Mouse (Mus musculus) telencephalon, adult 2 months (tissue): ENCODE measurements around the gene Zfp658.

Source experiments
- DNase-seq: peaks from one replicate; pipeline ENCODE4 v3.0.0-alpha.2; 2011; ENCODE audit warnings: low read depth, low spot score

Gene Zfp658

GRCm38 (mm10) chr7:43580526-43580925 lies 18.5 kb downstream of the Zfp658 start:
- DNase-seq: no peak

DNA sequence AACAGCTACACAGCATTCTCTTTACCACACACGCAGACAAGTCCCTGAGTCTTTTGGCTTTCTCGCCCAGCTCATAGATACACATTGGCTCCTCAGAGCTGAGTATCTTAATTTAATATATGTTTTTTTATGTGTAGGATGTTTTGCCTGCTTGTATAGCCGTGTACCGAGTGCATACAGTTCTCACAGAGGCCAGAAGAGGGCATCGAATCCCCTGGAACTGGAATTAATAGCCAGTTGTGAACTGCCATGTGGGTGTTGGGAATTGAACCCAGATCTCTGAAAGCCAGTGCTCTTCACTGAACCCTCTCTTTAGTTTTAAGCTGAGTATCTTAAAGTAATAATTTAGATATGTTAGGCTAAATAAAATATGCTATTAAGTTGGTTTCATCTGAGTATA lies 22.7 kb downstream of the Zfp658 start:
- no peak for DNase-seq

- DNase-seq: no peak
Observed at GRCm38 (mm10) chr7:43601884-43602283, 39.8 kb downstream of the Zfp658 start.

- DNase-seq: peak; percentile 61
Observed at GRCm38 (mm10) chr7:43606896-43607742, 45.1 kb downstream of the Zfp658 start, which contains the start of gene Zfp819. TSS of gene Zfp819 (plus strand) at chr7:43607169.

DNA sequence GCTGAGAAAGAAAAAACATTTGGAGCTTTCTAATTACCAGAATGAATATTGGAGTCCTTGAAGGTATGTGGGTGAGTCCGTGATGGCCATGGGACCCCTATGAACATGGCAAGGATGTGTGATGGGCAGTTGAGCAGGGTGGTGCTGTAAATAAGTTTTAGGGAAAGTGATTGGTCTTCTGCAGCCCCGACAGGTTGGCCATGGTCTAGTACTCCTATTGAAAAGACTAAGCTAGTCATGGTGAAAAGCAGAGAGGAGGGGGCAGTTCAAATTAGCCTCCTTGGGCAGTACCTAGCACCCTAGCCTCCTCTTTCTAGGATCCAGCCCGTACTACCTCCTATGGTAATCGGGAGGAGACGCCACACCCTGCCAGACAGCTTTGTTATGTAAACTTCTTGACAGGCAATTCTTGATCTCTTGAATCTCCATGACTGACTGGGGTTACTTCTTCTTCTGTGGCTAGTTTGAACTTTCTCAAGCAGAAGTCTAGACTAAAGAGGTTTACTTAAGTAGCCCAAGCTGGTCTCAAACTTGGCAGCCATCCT lies 45.8 kb downstream of the Zfp658 start:
- DNase-seq: no peak

- no peak for DNase-seq
Observed at GRCm38 (mm10) chr7:43608316-43608824, 46.3 kb downstream of the Zfp658 start.

DNA sequence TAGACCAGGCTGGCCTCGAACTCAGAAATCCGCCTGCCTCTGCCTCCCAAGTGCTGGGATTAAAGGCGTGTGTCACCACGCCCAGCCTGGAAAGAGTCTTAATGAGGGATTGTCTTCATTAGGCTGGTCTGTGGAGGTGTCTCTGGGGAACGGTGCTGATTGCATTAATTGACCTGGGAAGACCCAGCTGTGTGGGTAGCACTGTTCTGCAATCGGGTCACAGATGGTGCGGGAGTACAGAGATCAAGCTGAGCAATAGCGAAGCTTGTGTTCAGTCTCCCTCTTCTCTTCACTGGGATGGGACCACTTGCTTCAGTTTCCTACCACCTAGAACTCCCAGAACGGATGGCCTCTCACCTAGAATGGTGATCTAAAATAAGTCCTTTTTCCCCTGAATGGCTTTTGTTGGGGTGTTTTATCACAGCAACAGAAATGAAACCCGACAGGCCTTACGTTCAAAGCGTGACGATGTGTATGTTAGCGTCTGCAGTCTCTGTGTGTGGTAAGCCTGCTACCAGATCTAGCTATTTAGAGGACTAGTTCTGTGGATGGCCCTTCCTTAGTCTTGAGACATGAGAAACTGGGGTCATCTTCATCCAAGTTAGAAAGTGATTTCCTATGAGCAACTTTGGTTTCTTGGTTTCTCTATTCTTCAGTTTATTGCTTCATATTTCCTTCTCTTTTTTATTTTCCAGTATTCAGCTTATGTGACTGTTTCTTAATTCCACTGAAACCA lies 51.9 kb downstream of the Zfp658 start:
- no peak for DNase-seq

- DNase-seq: no peak
Observed at GRCm38 (mm10) chr7:43622927-43623326, 60.9 kb downstream of the Zfp658 start.

- no peak for DNase-seq
Observed at GRCm38 (mm10) chr7:43623819-43624218, 61.8 kb downstream of the Zfp658 start.
